Mouse (Mus musculus): ENCODE data around the gene Cavin1. TPM values are rescaled to one million over a fixed set of nuclear protein-coding genes. Genes with fewer than 3 reads are reported as not detected.

Gene Cavin1
- total RNA-seq, 2 experiments from 2014 or later: 17.9 to 20.9 TPM

GRCm38 (mm10) chr11:100983778-100984131, 13.1 kb upstream of the Cavin1 start:
- intact Hi-C loops (cut with DNase I): loop anchor here (2.0 to 10.0 kb wide), 2 partner anchors 83 to 191 kb away; partner anchors contain the start of genes Ccr10, Cntnap1 and Plekhh3
- no peak for DNase-seq (ENCODE audit: extremely low spot score in 1 of 2, low spot score in 2 of 2)

DNA sequence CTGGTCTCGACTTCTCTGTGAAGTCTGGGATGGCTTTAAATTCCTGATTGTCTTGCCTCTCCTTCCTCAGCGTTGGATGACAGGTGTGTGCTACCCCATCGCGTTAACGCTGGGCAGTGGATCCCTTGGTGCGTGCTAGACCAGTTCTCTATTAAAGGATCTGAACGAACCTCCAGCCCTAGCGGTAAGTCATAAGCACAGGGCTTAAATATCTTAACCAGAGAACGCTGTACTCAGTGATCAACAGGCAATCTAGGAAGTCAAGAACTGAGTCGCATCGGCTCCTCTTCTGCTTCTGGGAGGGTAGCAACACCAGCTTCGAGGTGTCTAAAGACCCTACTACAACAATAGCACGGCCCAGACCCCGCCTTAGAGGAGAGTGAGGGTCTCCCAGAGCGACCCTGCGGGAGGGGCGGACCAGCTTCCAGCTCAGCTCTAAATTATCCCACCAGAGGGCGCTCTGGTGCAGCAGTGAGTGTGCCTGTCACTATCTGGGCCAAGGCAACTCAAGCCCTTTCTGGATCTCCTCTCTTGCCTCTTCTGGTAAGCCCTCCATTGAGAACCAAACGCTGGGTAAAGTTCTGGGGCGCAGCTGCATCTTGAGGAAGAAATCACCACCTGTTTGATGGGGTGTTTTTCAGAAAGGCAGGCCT, 12.6 kb upstream of the Cavin1 start:
- intact Hi-C loops (cut with DNase I): loop anchor here (2.0 to 10.0 kb wide), 2 partner anchors 84 to 192 kb away; partner anchors contain the start of genes Ccr10, Cntnap1 and Plekhh3
- peak; percentile 59 to 84 for DNase-seq (ENCODE audit: extremely low spot score in 1 of 2, low spot score in 2 of 2)

DNA sequence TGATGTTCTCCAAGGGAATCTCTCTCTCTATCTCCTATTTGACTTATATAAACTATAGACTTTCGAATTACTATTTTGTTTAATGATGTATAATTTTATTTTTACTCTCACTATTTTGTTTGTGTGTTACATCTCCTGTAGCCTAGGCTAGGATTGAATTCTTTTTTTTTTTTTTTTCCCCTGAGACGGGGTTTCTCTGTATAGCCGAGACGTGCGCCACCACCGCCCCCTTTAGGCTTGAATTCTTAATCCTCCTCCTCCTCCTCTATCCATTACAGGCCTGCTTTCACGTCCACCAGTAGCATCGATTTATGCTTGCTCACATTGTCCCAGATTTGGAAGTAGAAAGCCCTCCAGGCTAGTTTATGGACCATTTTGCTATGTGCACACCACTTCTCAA, 11.4 kb upstream of the Cavin1 start:
- DNase-seq (ENCODE audit: extremely low spot score in 1 of 2, low spot score in 2 of 2): no peak
- intact Hi-C loops (cut with DNase I): loop anchor here (2.0 to 10.0 kb wide), 2 partner anchors 85 to 193 kb away; partner anchors contain the start of genes Ccr10, Cntnap1 and Plekhh3

DNA sequence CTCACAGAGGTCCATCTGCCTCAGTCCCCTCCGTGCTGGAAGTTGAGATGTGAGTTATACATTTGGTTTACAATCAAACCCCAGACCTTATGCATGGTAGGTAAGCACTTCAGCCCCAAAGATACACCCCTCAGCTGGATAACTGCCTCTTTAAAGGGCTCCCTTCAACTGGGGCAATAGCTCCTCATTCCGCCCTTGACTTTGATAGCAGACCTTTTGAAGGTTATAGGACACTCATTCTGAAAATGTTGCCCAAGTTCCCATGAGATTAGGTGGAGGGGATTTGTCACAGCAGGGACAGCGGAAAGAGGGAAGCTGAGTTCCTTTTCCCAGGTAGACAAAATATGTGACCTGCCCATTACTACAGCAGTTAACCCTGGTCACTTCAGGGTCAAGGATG, 10.5 kb upstream of the Cavin1 start:
- intact Hi-C loops (cut with DNase I): loop anchor here (10.0 kb wide), 1 partner anchor 194 kb away; the partner anchor contains the start of genes Ccr10, Cntnap1 and Plekhh3

GRCm38 (mm10) chr11:100980438-100980837, 9.8 kb upstream of the Cavin1 start:
- intact Hi-C loops (cut with DNase I): loop anchor here (10.0 kb wide), 1 partner anchor 194 kb away; the partner anchor contains the start of genes Ccr10, Cntnap1 and Plekhh3
- no peak for DNase-seq (ENCODE audit: extremely low spot score in 1 of 2, low spot score in 2 of 2)

More for the DNA sequence above, 10.5 kb upstream of the Cavin1 start:
- no peak for DNase-seq (ENCODE audit: extremely low spot score in 1 of 2, low spot score in 2 of 2)

GRCm38 (mm10) chr11:100979887-100980286, 9.2 kb upstream of the Cavin1 start:
- intact Hi-C loops (cut with DNase I): loop anchor here (10.0 kb wide), 1 partner anchor 195 kb away; the partner anchor contains the start of genes Ccr10, Cntnap1 and Plekhh3
- DNase-seq (ENCODE audit: extremely low spot score in 1 of 2, low spot score in 2 of 2): peak in 1 of 2 experiments; percentile 65

GRCm38 (mm10) chr11:100975241-100975640, 4.6 kb upstream of the Cavin1 start:
- DNase-seq (ENCODE audit: extremely low spot score in 1 of 2, low spot score in 2 of 2): no peak
- intact Hi-C loops (cut with DNase I): no loop called here

- DNase-seq (ENCODE audit: extremely low spot score in 1 of 2, low spot score in 2 of 2): no peak
- intact Hi-C loops (cut with DNase I): no loop called here
Observed at GRCm38 (mm10) chr11:100974381-100974970, 3.8 kb upstream of the Cavin1 start.

DNA sequence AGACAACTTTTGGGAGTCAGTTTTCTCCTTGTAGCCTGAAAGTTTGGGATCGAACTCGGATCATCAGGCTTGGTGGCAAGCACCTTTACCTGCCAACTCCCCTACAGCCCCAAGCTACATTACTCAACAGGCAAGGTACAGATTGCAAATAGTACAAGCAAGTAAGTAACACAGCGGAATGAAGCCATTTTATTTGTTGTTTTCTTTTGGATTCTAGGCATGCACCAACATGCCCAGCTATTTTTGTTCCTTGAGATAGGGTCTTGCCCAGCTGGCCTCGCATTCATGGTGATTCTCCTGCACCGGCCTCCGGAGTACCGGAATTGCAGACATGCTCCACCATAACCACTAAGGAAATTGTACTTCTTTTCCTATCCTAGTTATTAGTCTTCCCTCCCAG, 2.6 kb upstream of the Cavin1 start:
- DNase-seq (ENCODE audit: extremely low spot score in 1 of 2, low spot score in 2 of 2): no peak
- intact Hi-C loops (cut with DNase I): no loop called here

DNA sequence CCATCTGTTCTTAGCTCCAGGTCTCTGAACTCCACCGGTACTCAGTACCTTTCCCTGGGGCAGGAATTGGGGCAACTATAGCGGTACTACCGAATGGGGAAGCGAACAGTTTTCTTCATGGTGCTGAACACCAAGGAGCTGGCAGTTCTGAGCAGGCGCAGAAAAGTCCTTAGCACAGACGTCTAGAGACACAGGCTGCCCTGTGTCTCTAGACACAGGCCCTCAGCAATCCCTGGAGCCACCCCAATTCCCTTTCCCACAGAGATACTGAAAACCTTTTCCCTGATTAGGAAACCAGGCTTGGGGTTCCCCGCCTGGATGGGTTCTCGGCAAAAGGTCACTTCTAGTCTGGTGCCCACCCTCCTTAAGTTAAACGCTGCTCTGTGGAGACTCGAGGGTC, 768 bp upstream of the Cavin1 start:
- DNase-seq (ENCODE audit: extremely low spot score in 1 of 2, low spot score in 2 of 2): no peak
- intact Hi-C loops (cut with DNase I): no loop called here

GRCm38 (mm10) chr11:100969744-100970556, 737 bp downstream of the Cavin1 start:
- DNase-seq (ENCODE audit: extremely low spot score in 1 of 2, low spot score in 2 of 2): peak in 1 of 2 experiments; percentile 54
- intact Hi-C loops (cut with DNase I): loop anchor here (10.0 kb wide), 1 partner anchor 405 kb away; no protein-coding TSS in a partner anchor

GRCm38 (mm10) chr11:100969189-100969743, 1.4 kb downstream of the Cavin1 start:
- DNase-seq (ENCODE audit: extremely low spot score in 1 of 2, low spot score in 2 of 2): peak in 1 of 2 experiments; percentile 31
- intact Hi-C loops (cut with DNase I): loop anchor here (10.0 kb wide), 1 partner anchor 404 kb away; no protein-coding TSS in a partner anchor

DNA sequence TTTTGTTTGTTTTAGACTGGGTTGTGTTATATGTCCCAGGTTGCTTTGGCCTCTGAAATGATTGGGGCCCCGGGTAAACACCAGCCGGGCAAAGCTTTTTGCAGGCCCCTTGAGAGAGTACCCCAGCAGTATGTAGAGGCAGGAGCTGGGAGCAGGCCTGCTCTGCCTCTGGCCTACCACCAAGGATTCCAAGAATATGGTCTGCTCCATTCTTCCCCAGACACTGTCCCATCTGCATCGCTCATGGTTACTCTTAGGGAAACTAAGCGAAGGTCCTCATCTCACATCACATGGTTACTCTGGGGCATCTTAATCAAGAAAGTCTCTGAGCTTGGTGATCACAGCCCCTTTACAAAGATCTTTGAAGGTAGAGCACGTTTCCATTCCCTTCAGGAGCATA, 2.2 kb downstream of the Cavin1 start:
- no peak for DNase-seq (ENCODE audit: extremely low spot score in 1 of 2, low spot score in 2 of 2)
- intact Hi-C loops (cut with DNase I): loop anchor here (10.0 kb wide), 1 partner anchor 404 kb away; no protein-coding TSS in a partner anchor

DNA sequence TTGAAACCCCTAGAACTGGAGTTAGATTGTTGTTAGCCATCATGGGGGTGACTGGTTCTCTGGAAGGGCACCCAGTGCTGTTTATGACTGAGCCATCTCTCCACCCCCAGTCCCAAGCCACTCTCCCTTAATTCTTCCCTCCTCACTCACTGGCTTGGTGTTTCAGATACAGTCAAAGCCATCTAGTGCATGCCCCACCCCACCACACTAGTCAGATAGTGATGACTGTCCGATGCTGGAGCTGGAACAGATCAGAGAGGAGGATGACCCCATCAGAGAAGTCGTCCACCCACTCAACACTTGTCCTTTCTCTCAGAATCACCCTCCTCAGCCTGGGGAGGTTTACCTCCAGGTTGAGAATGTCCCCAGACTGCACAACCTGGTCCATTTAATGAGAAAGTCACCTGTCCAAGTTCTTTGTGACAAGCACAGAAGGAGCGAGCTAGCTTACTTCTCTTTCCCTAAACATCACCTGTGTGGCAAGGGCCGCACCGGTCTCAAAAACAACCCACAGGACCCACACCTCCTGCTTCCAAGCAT, 2.7 kb downstream of the Cavin1 start:
- intact Hi-C loops (cut with DNase I): loop anchor here (10.0 kb wide), 1 partner anchor 403 kb away; no protein-coding TSS in a partner anchor
- DNase-seq (ENCODE audit: extremely low spot score in 1 of 2, low spot score in 2 of 2): no peak

DNA sequence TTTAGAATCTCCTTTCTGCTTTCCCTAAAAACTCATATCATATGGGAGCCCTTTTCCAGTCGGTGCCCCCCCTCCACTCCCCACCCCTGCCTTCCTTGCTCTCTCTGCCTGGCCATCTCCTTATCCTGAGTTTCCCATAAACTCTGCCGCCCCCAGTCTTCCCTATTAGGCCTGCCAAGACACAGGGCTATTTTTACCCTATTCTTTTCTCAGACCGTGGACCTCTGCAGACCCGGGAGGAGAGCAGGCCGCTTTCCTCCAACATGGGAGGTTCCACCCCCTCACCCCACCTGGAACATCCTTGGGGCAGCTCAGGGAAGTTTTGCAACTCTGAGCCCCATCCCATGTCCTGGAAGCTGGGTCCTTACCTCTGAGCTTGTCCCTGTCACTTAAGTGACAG, 3.3 kb downstream of the Cavin1 start:
- DNase-seq (ENCODE audit: extremely low spot score in 1 of 2, low spot score in 2 of 2): no peak
- intact Hi-C loops (cut with DNase I): loop anchor here (10.0 kb wide), 1 partner anchor 403 kb away; no protein-coding TSS in a partner anchor

- no peak for DNase-seq (ENCODE audit: extremely low spot score in 1 of 2, low spot score in 2 of 2)
- intact Hi-C loops (cut with DNase I): loop anchor here (10.0 kb wide), 1 partner anchor 401 kb away; no protein-coding TSS in a partner anchor
Observed at GRCm38 (mm10) chr11:100965760-100966159, 4.9 kb downstream of the Cavin1 start.

GRCm38 (mm10) chr11:100964901-100965542, 5.7 kb downstream of the Cavin1 start:
- intact Hi-C loops (cut with DNase I): loop anchor here (10.0 kb wide), 1 partner anchor 400 kb away; no protein-coding TSS in a partner anchor

DNA sequence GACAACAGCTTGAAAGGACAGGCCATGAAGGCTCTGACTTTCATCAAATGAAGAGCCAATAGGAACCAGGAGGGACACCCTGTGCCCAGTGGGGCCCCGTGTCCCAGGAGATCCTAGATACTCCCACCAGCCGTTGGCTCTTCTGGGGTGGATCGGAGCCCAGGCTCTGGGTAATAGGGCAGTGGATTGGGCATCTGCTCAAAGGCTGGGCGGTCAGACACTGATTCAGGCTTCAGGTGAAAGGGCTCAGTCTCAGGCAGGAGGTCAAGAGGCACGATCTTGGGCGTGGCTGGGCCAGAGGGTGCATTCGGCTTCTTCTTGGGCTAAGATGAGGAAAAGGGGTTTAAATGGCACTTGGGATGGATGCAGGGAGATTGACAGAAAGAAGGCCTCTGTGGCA, 6.5 kb downstream of the Cavin1 start:
- intact Hi-C loops (cut with DNase I): loop anchor here (10.0 kb wide), 1 partner anchor 399 kb away; no protein-coding TSS in a partner anchor
- DNase-seq (ENCODE audit: extremely low spot score in 1 of 2, low spot score in 2 of 2): no peak

More at GRCm38 (mm10) chr11:100964901-100965542, 5.7 kb downstream of the Cavin1 start:
- no peak for DNase-seq (ENCODE audit: extremely low spot score in 1 of 2, low spot score in 2 of 2)
